Mouse (Mus musculus): Measurements from ENCODE around the gene Fgb.

Fgb gene

GRCm38 (mm10) chr3:83027546-83028251 is 22.0 kb downstream of the Fgb start:
- no peak for DNase-seq (ENCODE audit: low read depth, low spot score)

GRCm38 (mm10) chr3:83025475-83026301 is 24.0 kb downstream of the Fgb start, which contains the start of gene Fga:
Gene Fga, plus strand, starts transcription at chr3:83026076.
- no peak for DNase-seq (ENCODE audit: low read depth, low spot score)

- no peak for DNase-seq (ENCODE audit: low read depth, low spot score)
Observed at GRCm38 (mm10) chr3:83025036-83025435, 24.6 kb downstream of the Fgb start.

GRCm38 (mm10) chr3:83021176-83021575 is 28.5 kb downstream of the Fgb start:
- DNase-seq (ENCODE audit: low read depth, low spot score), result no peak

- no peak for DNase-seq (ENCODE audit: low read depth, low spot score)
Observed at GRCm38 (mm10) chr3:83020387-83020786, 29.3 kb downstream of the Fgb start.

GRCm38 (mm10) chr3:83016236-83016635 is 33.4 kb downstream of the Fgb start:
- no peak for DNase-seq (ENCODE audit: low read depth, low spot score)

GRCm38 (mm10) chr3:83013951-83014350 is 35.7 kb downstream of the Fgb start:
- no peak for DNase-seq (ENCODE audit: low read depth, low spot score)

GRCm38 (mm10) chr3:83012636-83013035 is 37.0 kb downstream of the Fgb start:
- DNase-seq (ENCODE audit: low read depth, low spot score), result no peak

- no peak for DNase-seq (ENCODE audit: low read depth, low spot score)
Observed at GRCm38 (mm10) chr3:83011565-83011964, 38.1 kb downstream of the Fgb start.

GRCm38 (mm10) chr3:83011136-83011535 is 38.5 kb downstream of the Fgb start:
- no peak for DNase-seq (ENCODE audit: low read depth, low spot score)

GRCm38 (mm10) chr3:83010291-83010690 is 39.4 kb downstream of the Fgb start:
- DNase-seq (ENCODE audit: low read depth, low spot score), result no peak

GRCm38 (mm10) chr3:83007557-83007956 is 42.1 kb downstream of the Fgb start, which contains the start of gene Fgg:
Gene Fgg, plus strand, starts transcription at chr3:83007724.
- DNase-seq (ENCODE audit: low read depth, low spot score), result no peak

- no peak for DNase-seq (ENCODE audit: low read depth, low spot score)
Observed at GRCm38 (mm10) chr3:83004801-83005200, 44.9 kb downstream of the Fgb start.

- no peak for DNase-seq (ENCODE audit: low read depth, low spot score)
Observed at GRCm38 (mm10) chr3:83003068-83003467, 46.6 kb downstream of the Fgb start.

GRCm38 (mm10) chr3:83002191-83002590 is 47.5 kb downstream of the Fgb start:
- DNase-seq (ENCODE audit: low read depth, low spot score), result peak; percentile 17

- no peak for DNase-seq (ENCODE audit: low read depth, low spot score)
Observed at GRCm38 (mm10) chr3:82999995-83000394, 49.7 kb downstream of the Fgb start.

GRCm38 (mm10) chr3:82998772-82999463 is 50.7 kb downstream of the Fgb start:
- DNase-seq (ENCODE audit: low read depth, low spot score), result peak; percentile 78

- DNase-seq (ENCODE audit: low read depth, low spot score), result no peak
Observed at GRCm38 (mm10) chr3:82996656-82997055, 53.0 kb downstream of the Fgb start.

- peak; percentile 17 for DNase-seq (ENCODE audit: low read depth, low spot score)
Observed at GRCm38 (mm10) chr3:82995368-82995767, 54.3 kb downstream of the Fgb start.

- no peak for DNase-seq (ENCODE audit: low read depth, low spot score)
Observed at GRCm38 (mm10) chr3:82992956-82993355, 56.7 kb downstream of the Fgb start.

- no peak for DNase-seq (ENCODE audit: low read depth, low spot score)
Observed at GRCm38 (mm10) chr3:82991963-82992362, 57.7 kb downstream of the Fgb start.
